Mouse (Mus musculus): ENCODE measurements around the gene Cpsf4.
"Not testable (repeated sequence)": the region's sequence is repeated elsewhere in the genome, so short reads cannot be mapped to it uniquely, and the experiment has no call there.

Cpsf4 gene

DNA sequence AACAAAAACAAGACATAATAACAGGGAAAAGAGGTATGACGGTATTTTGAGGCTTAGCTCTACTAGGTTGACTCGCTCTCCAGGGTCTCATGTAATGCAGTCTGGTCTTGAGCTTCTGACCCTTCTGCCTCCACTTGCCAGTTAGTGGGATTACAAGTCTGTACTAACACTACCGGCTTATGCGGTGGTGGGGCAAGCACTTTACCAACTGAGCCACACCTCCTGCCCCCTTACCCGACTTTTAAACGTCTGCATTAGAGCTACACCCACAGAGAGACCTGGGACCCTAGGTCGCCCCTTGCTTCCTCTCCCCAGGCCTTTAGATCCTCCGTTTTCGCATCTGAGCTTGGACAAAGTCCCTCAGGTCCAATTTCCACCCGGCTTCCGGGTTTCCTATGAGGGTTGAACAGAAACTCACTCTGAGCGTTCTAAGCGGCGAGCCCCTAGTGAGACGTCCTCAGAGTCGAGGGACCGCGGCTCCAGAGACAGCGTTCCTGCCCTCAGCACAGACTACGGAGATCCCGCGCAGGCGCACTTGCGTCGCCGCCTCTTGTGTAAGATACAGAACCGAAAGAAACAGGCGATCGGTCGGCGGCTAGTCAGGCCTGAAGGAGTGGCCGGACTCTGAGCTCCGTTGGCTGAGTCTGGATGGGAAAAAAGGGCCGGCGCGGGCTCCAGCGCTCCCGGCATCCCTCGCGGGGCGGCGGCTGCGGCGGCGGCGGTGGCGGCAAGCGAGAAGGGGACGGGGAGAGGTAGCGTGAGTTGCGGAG lies at the start of gene Cpsf4, which contains the start of gene Ptcd1:
TSS of gene Cpsf4 (plus strand) at position 678 of the 770 bp plus-strand sequence.
TSS of gene Ptcd1 (minus strand) at position 573 of the 770 bp plus-strand sequence.
- DNase-seq (ENCODE audit: extremely low spot score), result peak; percentile 98

DNA sequence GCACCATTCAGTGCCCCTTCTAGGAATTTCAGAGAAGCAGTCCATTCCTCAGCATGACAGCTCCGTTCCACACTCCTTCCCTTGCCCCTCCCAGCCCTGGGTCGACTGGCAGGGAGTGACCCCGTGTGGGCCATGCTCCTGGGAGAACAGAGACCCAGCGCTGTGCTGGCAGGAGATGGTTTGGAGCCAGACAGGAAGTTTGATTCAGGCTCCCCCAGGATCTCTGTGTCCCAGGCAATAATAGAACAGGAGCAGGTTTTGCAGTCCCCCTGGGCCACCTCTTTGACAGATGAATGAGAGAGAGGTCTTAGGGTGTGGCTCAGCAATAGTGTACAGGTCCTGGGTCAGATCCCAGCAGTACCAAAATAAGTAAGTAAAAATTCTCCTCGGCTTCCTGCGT lies 49.0 kb upstream of the Cpsf4 start:
- no peak for DNase-seq (ENCODE audit: extremely low spot score)

DNA sequence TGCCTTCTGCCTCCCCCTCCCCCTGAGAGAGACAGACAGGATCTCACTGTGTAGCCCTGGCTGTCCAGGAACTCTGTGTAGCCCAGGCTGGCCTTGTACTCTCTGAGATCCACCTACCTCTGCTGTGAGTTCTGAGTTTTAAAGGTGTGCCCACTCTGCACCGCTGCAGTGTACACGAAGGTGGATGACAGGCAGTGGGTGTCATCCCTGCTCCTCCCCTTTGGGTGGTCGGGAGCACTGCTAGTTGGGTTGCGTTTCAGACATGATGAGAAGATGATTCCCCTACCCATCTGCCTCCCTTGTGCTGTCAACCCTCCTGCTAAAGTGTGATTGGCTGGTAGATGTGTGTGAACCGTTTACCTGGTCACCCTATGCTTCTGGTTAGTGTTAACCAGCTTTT lies 48.6 kb upstream of the Cpsf4 start:
- no peak for DNase-seq (ENCODE audit: extremely low spot score)

DNA sequence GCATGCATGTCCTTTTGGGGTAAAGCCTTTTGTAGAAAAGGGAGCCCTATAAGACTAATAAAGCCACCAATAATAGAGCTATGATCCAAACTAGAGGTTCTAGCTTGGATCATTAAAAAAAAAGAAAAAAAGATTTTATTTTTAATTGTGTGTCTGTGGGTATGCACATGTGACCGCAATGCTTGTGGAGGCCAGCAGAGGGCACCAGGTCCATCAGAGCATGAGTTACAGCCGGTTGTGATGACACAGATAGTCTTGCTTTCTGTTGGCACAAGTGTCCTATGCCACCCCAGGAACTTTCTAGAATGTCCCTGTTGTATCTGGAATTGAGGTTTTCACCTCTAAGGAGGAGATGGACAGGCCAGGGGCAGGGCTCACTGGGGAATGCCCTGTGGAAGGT lies 47.6 kb upstream of the Cpsf4 start:
- DNase-seq (ENCODE audit: extremely low spot score), result no peak

DNA sequence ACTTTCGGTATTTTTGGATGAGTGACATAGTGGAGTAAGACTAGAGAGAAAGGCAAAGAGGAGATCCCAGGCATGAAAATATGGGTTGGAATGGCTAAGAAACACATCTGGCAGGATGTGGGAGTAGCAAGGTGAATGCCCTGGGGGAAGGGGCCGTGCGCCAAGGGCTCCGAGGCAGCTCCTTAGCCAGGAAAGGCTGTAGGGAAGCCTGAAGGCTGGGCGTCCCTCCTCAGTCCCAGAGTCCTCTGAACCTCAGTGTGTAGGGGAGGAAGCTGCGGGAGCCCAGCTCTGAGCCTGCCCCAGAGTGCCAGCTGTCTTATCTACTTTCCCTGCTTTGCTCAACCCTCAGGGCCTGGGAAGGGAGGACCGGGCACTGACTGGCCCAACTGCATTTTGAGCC lies 46.1 kb upstream of the Cpsf4 start:
- no peak for DNase-seq (ENCODE audit: extremely low spot score)

DNA sequence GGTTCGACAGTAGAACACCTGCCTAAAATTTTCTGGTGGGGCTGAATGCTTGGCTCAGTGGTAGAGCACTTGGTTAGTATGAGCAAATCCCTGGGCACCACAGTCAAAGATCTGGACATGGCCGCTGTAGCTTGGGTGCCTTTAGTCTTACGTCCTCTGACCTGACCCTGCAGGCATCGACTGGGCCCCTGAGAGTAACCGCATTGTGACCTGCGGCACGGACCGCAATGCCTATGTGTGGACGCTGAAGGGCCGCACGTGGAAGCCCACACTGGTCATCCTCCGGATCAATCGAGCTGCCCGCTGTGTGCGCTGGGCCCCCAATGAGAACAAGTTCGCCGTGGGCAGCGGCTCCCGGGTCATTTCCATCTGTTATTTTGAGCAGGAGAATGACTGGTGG lies 43.6 kb upstream of the Cpsf4 start:
- no peak for DNase-seq (ENCODE audit: extremely low spot score)

DNA sequence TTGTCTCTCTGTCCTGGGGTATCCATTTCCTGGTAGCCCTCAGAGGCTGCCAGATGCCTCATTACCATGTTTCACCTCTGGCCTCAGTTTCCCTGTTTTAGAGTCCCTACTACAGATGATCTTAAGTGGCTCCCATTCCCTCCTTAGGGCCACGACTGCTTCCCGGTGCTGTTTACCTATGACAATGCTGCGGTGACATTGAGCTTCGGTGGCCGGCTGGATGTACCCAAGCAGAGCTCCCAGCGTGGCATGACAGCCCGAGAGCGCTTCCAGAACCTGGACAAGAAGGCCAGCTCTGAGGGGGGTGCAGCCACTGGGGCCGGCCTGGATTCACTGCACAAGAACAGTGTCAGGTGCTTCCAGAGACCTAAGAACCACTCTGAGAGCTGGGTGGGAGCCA lies 40.4 kb upstream of the Cpsf4 start:
- DNase-seq (ENCODE audit: extremely low spot score), result no peak

DNA sequence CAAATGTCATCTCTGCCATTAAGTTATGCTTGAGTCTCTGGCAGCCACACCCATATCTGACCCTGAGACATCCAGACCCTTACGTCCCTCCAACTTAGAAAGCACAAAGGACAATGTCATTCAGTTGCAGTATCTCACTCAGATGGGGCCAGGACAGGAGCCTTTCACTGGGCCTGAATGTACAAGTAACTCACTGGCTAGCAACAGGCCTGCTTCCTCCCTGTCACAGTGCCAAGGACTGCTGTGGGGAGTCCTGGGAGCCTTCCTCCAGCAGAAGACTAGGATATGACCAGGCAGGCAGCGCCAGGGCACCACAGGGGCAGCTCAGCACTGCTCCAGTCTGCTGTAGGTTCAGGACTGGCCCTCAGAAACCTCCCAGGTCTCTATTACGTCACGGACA lies 37.9 kb upstream of the Cpsf4 start:
- no peak for DNase-seq (ENCODE audit: extremely low spot score)

DNA sequence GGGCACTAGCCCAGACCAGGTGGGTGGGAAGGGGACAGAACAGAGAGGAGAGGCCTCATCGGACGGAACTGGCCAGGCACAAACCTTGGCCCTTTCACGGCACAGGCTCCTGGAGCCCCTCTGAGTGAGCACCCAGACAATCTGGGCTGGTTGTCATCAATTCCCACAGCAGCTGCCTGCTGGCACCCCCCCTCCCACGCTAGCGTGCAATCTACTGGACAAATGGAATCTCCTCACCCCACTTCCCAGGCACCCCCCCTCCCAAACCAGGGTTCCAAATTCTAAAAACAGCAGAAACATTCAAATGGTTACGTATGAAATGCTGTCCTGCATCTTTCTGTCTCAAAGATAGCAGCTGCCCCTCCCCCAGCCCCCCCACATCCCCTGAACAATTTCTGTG lies 37.2 kb upstream of the Cpsf4 start:
- not testable (repeated sequence) for DNase-seq (ENCODE audit: extremely low spot score)

DNA sequence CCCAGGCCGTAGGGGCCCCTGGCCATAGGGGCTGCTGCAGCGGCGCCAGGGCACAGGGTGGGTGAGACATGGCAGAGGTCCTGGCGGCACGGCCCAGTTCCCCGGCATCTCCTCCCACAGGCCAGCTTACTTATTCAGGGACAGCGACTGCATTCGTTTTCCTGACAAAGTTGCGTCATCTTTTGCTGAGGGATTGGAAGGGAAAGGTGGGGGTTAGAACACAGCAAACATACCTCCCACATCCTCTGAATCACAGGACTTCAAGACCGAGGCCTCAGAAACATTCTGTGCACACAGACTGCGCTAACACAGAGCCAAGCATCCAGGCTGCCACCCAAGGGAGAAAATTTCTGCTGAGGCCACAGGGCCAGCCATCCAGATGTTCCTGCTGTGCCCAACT lies 36.8 kb upstream of the Cpsf4 start:
- no peak for DNase-seq (ENCODE audit: extremely low spot score)

DNA sequence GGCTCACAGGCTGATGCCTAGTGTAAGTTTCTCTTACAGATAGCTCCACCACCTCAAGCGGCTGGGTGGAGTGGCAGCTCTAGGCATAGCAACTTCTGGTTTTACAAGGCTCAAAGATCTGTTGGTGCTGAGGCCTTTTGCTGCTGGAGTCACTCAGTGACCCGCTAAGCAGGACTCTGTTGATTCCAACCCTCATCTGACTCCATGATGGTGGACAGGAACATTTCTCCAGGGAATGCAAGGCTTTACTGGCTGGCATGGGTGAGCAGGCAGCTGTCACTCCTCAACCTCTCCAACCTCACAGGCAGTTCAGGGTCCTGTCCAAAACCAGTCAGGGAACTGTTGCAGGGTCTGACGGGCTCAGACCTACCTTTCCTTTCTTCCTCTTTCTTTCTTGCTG lies 36.0 kb upstream of the Cpsf4 start:
- no peak for DNase-seq (ENCODE audit: extremely low spot score)

DNA sequence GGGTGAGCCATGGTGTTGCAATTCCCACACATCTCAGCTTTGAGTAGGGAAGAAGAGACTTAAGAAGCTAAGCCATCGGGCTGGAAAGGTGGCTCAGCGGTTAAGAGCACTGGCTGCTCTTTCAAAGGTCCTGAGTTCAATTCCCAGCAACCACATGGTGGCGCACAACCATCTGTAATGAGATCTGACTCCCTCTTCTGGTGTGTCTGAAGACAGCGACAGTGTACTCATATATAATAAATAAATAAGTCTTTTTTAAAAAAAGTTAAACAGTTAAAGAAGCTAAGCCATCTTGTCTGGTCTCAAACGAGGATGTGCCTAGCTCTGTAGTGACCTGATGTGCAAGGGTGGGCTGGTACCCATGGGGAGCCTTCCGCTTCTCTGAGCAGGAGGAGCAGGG lies 33.7 kb upstream of the Cpsf4 start:
- DNase-seq (ENCODE audit: extremely low spot score), result not testable (repeated sequence)

DNA sequence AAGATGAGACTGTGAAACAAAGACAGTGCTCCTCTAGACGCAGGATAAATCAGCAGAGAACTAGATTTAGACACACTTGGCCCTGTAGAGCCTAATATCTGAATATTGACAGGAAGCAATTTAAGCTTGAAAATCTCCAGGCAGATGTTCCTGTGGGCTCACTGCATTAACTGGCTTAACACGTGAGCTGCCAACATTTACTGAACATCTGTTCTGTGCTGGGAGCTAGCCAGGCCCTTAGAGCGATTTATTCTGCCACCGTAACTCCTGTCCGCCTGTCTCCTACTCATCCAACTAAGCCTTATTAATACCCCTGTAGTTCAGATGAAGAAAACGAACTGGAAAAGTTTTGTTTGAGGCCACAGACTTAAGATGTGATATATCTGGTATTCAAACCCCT lies 28.2 kb upstream of the Cpsf4 start:
- no peak for DNase-seq (ENCODE audit: extremely low spot score)

DNA sequence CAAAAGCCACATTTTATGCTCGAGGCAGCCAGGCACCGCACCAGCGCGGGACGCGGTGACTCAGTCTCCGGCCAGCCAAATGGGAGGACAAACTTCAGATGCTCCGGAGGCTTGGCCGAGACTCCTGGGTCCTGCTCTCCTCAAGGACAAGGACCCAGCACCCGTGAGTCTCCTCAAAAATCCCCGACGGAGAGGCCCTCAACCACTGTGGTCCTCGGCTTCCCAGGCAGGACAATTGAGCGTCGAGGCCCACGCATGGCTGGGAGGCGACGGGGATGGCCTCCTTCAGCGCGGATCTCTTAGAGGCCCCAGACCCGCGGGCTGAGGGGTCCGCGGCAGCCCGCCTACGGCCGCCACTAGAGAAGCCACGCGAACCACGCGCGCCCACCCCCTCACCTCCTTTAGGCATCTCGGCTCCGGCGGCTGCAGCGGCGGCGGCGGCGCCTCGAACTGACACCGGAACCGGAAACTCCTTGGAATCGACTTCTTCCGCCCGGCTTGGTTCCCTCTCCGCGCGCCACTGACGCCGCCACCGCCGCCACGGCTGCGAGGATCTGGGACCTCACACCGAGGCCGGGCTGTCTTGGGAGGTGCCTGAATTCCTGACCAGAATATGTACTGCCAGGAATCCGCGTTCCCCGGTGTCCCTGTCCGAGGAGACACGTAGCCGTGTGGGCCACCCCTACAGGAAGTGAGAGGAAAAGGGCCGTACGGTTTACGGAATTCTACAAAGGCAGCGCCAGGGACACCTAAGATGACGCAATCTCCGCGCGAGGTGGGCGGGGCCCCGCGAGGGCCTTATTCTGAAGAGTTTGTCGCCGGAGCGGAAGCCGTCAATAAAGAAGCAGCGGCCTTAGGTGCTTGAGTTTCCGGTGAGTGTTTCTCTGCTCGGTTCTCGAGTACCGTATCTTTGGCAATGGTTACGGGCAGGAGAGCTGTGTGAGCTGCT lies 27.2 kb upstream of the Cpsf4 start, which contains the start of the genes Pdap1 and Bud31:
TSS of gene Pdap1 (minus strand) at position 668 of the 949 bp plus-strand sequence.
TSS of gene Bud31 (plus strand) at position 792 of the 949 bp plus-strand sequence.
- DNase-seq (ENCODE audit: extremely low spot score), result peak; percentile 93

DNA sequence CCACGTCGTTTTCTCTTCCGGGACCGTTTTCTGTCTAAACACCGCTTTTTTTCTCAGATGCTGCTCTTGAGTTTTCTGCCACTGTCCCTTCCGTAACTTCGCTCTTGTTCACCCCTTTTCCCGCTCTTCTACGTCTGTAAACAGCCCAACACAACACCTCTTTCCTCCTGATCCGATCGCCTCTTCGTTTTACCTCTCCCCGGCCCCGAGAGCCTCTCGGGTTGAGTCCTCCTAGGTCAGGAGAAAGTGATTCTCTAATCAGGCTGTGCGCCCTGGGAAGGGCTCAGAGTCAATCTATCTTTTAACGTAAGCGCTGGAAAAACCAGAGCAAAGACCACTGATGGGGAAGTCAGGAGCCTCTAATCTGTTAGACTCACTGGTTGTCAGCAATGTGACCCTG lies 26.4 kb upstream of the Cpsf4 start:
- no peak for DNase-seq (ENCODE audit: extremely low spot score)

DNA sequence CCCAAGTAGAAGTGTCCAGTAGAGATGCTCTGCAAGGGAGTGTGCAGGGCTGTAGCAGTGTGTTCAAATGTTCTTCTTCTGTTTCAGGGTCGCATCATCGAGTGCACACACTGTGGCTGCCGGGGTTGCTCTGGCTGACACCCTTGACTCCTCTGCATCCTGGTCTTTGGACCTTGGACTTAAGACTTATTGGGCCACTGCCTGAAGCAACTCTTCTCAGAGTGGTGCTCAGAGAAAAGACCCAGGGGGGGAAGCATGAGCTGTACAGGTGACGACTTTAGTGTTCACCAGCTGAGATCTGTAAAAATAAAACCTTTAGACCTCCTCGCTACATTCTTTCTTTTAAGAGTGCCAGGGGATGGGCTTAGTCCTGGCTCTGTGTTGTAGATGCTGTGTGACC lies 19.3 kb upstream of the Cpsf4 start:
- DNase-seq (ENCODE audit: extremely low spot score), result no peak

DNA sequence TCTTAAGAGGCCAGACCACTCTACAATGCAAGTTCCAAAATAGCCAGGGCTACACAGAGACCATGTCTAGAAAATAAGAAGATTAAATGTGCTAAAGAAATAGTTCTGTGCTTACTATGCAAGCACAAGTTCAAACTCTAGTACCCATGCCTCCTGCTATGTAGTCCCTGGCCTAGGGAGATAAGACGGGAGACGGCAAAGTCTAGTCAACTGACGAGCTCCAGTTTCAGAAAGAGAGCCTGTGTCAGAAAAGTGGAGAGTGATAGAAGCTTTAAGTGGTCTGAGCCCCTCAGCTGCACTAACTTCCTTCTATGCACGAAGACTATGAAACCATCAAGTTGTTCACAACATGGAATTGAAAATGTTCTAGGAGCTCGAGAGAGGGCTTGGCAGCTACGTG lies 17.7 kb upstream of the Cpsf4 start:
- no peak for DNase-seq (ENCODE audit: extremely low spot score)

DNA sequence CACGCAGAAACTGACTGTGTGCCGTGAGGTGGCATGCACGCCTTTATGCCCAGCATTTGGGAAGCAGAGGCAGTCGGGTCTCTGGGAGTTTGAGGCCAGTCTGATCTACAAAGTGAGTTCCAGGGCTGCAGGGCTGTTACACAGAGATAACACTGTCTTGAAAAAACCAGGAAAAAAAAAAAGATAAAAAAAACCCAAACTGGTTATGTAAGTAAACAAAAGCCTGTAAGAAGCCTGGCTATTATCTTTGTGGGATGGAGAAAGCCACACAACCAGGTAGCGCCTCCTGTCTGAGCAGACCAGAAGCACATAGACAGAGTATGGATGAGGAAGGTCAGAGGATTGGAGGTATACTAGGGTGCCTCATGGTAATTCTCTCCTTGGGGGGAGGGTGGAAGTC lies 14.3 kb upstream of the Cpsf4 start:
- no peak for DNase-seq (ENCODE audit: extremely low spot score)

DNA sequence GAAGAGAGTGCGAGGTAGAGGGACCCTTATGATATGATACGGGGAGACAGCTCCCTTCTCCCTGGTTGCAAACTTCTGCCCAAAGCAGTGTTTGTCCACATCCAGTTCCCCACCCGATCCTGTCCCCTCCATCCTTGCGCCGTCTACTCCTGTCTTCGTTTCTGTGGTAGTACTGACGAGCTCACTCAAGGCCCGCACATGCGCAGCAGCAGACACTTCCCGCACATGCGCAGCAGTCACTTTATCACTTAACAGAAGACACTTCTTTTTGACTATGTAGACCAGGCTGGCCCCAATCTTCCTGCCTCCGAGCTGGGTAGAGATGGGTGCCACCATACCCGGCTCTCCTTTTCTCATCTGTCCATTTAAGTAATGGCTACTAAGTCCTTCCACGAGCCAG lies 5.7 kb upstream of the Cpsf4 start:
- no peak for DNase-seq (ENCODE audit: extremely low spot score)

DNA sequence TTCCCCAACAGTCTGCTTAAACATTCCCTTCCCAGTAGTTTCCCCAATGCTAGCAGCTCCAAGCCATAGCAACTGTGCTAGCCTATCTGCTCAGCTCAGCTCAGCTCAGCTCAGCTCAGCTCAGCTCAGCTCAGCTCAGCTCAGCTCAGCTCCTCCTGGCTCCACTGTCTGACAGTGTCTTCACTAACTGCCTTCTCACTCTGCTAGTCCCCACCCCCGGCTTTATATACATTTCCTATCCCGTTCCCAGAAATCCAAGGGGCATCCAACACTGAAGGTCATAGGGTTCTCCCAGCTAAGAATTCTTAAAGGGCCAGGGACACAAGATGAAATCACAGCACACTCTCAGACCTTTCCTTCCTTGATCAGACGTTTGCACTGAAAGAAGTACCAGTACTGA lies 2.3 kb upstream of the Cpsf4 start:
- DNase-seq (ENCODE audit: extremely low spot score), result no peak

DNA sequence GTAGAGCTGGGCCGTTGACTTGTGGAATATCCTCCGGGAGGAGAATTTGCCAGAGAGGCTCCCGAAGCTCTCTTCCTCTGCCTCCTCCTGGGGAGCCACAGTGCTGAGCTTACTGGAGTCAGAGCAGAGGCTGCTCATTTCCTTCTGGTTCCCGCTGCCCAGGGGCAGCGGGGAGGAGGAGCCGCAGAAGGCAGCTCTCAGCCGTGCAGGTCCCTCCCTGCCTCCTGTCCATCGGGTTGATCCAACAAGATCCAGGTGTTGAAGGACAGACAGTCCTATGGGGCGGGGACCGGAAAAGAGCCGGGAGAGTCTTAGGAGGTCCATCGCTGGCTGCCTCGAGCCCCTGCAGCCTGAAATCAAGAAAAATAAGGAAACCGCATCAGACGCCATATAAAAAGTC lies 1.8 kb upstream of the Cpsf4 start:
- no peak for DNase-seq (ENCODE audit: extremely low spot score)

DNA sequence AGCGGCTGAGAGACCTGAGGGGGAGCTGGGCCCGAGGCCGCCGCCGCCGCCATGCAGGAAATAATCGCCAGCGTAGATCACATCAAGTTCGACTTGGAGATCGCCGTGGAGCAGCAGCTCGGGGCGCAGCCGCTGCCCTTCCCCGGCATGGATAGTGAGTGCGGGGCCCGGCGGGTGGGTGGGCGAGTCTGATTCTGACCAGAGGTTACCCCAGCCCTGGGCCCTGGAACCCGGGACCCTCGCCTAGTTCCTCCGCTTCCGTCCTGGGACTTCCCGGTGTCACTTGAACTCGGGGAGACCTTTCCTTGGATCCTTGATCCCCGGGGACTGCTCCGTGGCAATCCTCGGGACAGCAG lies 271 bp downstream of the Cpsf4 start:
- no peak for DNase-seq (ENCODE audit: extremely low spot score)

DNA sequence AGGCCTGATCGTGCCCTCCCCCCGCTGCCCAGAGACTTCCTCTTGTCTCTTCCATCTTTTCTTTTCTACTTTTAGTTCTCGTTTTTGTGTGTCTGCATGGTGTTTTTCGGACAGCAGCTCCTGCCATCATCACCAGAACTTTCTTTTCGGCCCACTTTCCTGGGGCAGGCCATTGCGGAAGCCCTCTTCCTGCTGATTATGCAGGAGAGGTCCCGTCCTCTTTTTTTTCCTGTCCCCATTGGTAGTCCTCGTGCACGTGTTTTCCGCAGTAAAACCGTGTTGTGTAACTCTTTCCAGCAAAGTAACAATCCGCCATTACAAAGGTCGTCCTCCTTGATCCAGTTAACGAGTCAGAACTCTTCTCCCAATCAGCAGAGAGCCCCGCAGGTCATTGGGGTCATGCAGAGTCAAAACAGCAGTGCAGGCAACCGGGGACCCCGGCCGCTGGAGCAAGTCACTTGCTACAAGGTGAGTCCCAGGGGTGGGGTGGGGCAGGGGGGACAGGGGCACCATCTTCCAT lies 11.5 kb downstream of the Cpsf4 start:
- DNase-seq (ENCODE audit: extremely low spot score), result no peak

Measured in embryo, embryonic 9.5 days (tissue).